Mouse (Mus musculus): ENCODE results near the gene Rnf2.

DNA sequence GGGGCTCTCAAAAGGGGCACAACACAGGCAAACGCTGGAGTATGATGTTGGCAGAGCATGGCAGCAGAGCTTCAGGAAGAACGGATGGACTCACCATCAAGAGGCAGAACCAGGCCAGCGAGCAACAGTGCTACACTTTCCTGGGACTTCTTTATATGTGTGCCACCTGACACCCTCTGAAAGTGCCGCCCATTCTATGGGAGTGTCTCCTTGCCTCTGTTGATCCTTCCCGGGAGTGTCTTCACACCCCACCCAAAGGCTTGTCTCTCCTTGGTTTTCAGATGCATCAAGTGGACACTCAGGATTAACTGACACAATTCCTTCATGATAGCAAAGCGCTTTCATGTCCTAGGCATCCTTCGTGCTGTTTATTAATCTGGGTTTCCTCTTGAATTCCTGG is 44.8 kb upstream of the Rnf2 start:
- no peak for TF ChIP-seq CTCF (IDR thresholded peaks at IDR 0.05; ENCODE audit: low read depth, low read length)
- TF ChIP-seq POLR2A (IDR thresholded peaks at IDR 0.05; ENCODE audit: extremely low read depth, insufficient read depth, low read length) = no peak

Data from liver, adult 2 months (tissue).